Mouse (Mus musculus) cerebellum, adult 2 months (tissue): ENCODE measurements around the gene Pcyox1. TPM values are rescaled to one million over a fixed set of nuclear protein-coding genes. Genes with fewer than 3 reads are reported as not detected.
A peak's percentile ranks its signal among the peaks of the same experiment; 100 is the strongest.

Experiments used
- DNase-seq, 2 experiments: peaks; one replicate each; pipeline ENCODE4 v3.0.0; 2021
- H3K27ac ChIP-seq: fragments of 200-500 bp; 2 replicates; pipeline ENCODE4 v1.5.1; 2012; ENCODE audit warnings: low read length, control low read depth, inconsistent platforms; ENCODE audit not compliant: insufficient read depth
- H3K27me3 ChIP-seq: fragments of 200-500 bp; 2 replicates; pipeline ENCODE4 v1.6.1; 2012; ENCODE audit warnings: inconsistent platforms, mild to moderate bottlenecking, low read length, moderate library complexity; ENCODE audit not compliant: control insufficient read depth, insufficient read depth
- H3K4me1 ChIP-seq: fragments of 200-500 bp; 2 replicates; pipeline ENCODE4 v1.6.1; 2011; ENCODE audit warnings: low read length; ENCODE audit not compliant: control insufficient read depth, insufficient read depth
- H3K4me3 ChIP-seq: fragments of 200-500 bp; replicated peaks from 2 replicates; pipeline ENCODE3; 2011; ENCODE audit warnings: mild to moderate bottlenecking, low read depth, low read length, control low read depth; ENCODE audit not compliant: insufficient read depth
- CTCF ChIP-seq: fragments of 200-500 bp; IDR thresholded peaks from 2 replicates; pipeline ENCODE4 v1.5.1; 2011; ENCODE audit warnings: low read depth, mild to moderate bottlenecking, control low read depth, low read length, moderate library complexity, borderline replicate concordance; ENCODE audit not compliant: insufficient read depth
- POLR2A ChIP-seq: fragments of 200-500 bp; IDR thresholded peaks from 2 replicates; pipeline ENCODE4 v1.6.1; 2011; ENCODE audit warnings: low read length, control low read depth, borderline replicate concordance; ENCODE audit not compliant: insufficient read depth
- WGBS: fragments of 180-500 bp; shearing (Covaris S2); methylation state at CpG from one replicate; pipeline ENCODE4 v1.1.7; 2018; 5-methylcytosine and 5-hydroxymethylcytosine counted together
- polyA plus RNA-seq: library from polyadenylated mRNA; depleted of rRNA; stranded (reverse); fragments of >200 nt; gene quantifications from 2 replicates; pipeline ENCODE4 v1.2.3, GENCODE M21; 2012

The Pcyox1 gene
- polyA plus RNA-seq, 1 experiment = 61.1 TPM

- H3K4me1 ChIP-seq = no peaks in the 10 kb centered on the region; the same call in 1 of the 2 replicates
- DNase-seq = peak; percentile 97 to 99
- H3K4me3 ChIP-seq = peak within 1 kb of the TSS; percentile 92
- WGBS = under 1% methylated on average over 62 of the region's 62 CpGs
- peak within 1 kb of the TSS; percentile 92 for H3K27ac ChIP-seq
- TF ChIP-seq CTCF (no peak), POLR2A (peak; percentile 65; the same call in 1 of the 2 replicates)
- no peaks in the 10 kb centered on the region for H3K27me3 ChIP-seq
Measured at GRCm38 (mm10) chr6:86404100-86404861, 7.3 kb upstream of the Pcyox1 start, which contains the start of gene Tia1. Gene Tia1, plus strand, starts transcription at chr6:86404219.

GRCm38 (mm10) chr6:86403728-86404099, 6.8 kb upstream of the Pcyox1 start:
- TF ChIP-seq POLR2A (no peak), CTCF (no peak)
- Histone ChIP-seq H3K27me3 (no peaks in the 10 kb centered on the region), H3K27ac (no peak overlapping the region), H3K4me3 (peak overlapping the region; percentile 92), H3K4me1 (no peaks in the 10 kb centered on the region; the same call in 1 of the 2 replicates)
- DNase-seq = peak in 1 of 2 experiments; percentile 94
- under 1% methylated on average over 15 of the region's 15 CpGs for WGBS

GRCm38 (mm10) chr6:86402681-86403607, 6.0 kb upstream of the Pcyox1 start:
- DNase-seq = no peak
- TF ChIP-seq POLR2A (no peak), CTCF (no peak)
- Histone ChIP-seq H3K4me1 (no peaks in the 10 kb centered on the region; the same call in 1 of the 2 replicates), H3K27ac (no peak overlapping the region), H3K4me3 (peak overlapping the region; percentile 92), H3K27me3 (no peaks in the 10 kb centered on the region)
- 33% methylated on average over 12 of the region's 12 CpGs for WGBS

GRCm38 (mm10) chr6:86400972-86401371, 4.0 kb upstream of the Pcyox1 start:
- TF ChIP-seq CTCF = peak; percentile 42; the same call in 1 of the 2 replicates
- no peak for TF ChIP-seq POLR2A
- DNase-seq = peak; percentile 53 to 58
- Histone ChIP-seq H3K27ac (no peak overlapping the region), H3K4me3 (no peak overlapping the region), H3K4me1 (no peaks in the 10 kb centered on the region; the same call in 1 of the 2 replicates), H3K27me3 (no peaks in the 10 kb centered on the region)
- WGBS = 15% methylated on average over 9 of the region's 9 CpGs

GRCm38 (mm10) chr6:86399995-86400394, 3.0 kb upstream of the Pcyox1 start:
- WGBS = 85% methylated on average over 2 of the region's 2 CpGs
- no peak overlapping the region for H3K4me3 ChIP-seq
- no peak for DNase-seq
- no peak for TF ChIP-seq CTCF
- TF ChIP-seq POLR2A = no peak
- peaks cover 2% of the 10 kb centered on the region; the same call in 1 of the 2 replicates for H3K4me1 ChIP-seq
- H3K27me3 ChIP-seq = no peaks in the 10 kb centered on the region
- no peak overlapping the region for H3K27ac ChIP-seq

GRCm38 (mm10) chr6:86398986-86399385, 2.0 kb upstream of the Pcyox1 start:
- TF ChIP-seq CTCF = no peak
- no peak for TF ChIP-seq POLR2A
- H3K4me3 ChIP-seq = no peak overlapping the region
- WGBS = 64% methylated on average over 2 of the region's 2 CpGs
- H3K27me3 ChIP-seq = no peaks in the 10 kb centered on the region
- no peak for DNase-seq
- no peak overlapping the region for H3K27ac ChIP-seq
- H3K4me1 ChIP-seq = peaks cover 3% of the 10 kb centered on the region; the same call in 1 of the 2 replicates

- H3K27me3 ChIP-seq = no peaks in the 10 kb centered on the region
- peak overlapping the region; percentile 87 for H3K4me3 ChIP-seq
- 3% methylated on average over 14 of the region's 14 CpGs for WGBS
- no peak for DNase-seq
- H3K27ac ChIP-seq = no peak overlapping the region
- no peak for TF ChIP-seq CTCF
- H3K4me1 ChIP-seq = peaks cover 3% of the 10 kb centered on the region; the same call in 1 of the 2 replicates
Measured at GRCm38 (mm10) chr6:86397257-86397980, 465 bp upstream of the Pcyox1 start.
